9 mouse cellular contexts compared by ENCODE assay signal in the genomic region with DNA sequence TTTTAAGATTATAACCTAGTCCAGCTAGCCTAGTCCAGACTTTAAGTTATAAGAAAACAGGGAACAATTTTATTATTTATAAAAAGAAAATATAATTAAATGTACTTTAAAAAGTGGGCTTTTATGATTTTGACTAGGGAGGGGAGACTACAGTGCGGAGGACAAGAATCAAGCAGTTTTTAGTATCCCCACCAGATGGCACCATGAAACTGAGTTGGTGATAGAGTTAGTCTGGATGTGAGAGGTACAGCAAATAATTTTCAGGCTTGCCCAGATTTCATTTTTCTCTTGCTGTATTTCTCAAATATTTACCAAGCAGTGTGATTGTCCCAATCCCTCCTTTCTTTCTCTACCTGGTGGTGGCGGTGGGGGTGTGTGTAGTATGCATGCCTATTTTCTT. TPM values are rescaled to one million over a fixed set of nuclear protein-coding genes. Genes with fewer than 3 reads are reported as not detected.
DNase-seq lines count a peak whose midpoint lies in the region; ATAC-seq and TF ChIP-seq lines count a peak whose summit lies in the region.
"Had no signal": no experiment of that assay in that cellular context is flagged by ENCODE, and none has a peak within 500 bp of the region (broad histone marks: within the 10 kb centered on the region; RNA-seq: fewer than 3 reads in every experiment).

No protein-coding gene starts in this region.

- H3K9ac ChIP-seq in CH12.LX (ENCODE audit: insufficient read depth, low read depth), result no peak overlapping the region
- H3K9ac ChIP-seq in hindbrain, embryonic 12.5 days, result no peak overlapping the region

- no peaks in the 10 kb centered on the region for H3K27me3 ChIP-seq in CH12.LX (replicated peaks)
- H3K27me3 ChIP-seq in hindbrain, embryonic 12.5 days, result no peaks in the 10 kb centered on the region

- TF ChIP-seq CTCF in CH12.LX (conservative IDR thresholded peaks at IDR 0.05 in 1 of 2, IDR thresholded peaks at IDR 0.05 in 1 of 2; ENCODE audit: low read depth in 2 of 2, low read length in 2 of 2), result peak; percentile 9 to 76; a peak in 3 of 4 replicates

- TF ChIP-seq RAD21 in CH12.LX (IDR thresholded peaks at IDR 0.05; ENCODE audit: low read depth, low read length), result peak; percentile 77

- H3K27ac ChIP-seq in CH12.LX (ENCODE audit: insufficient read depth, low read depth), result no peak overlapping the region
- no peak overlapping the region for H3K27ac ChIP-seq in hindbrain, embryonic 12.5 days
- H3K27ac ChIP-seq: macrophage had no signal

- dilution Hi-C loops in CH12.LX (cut with MboI; ENCODE audit: extremely low pct_ligation_motif_present, extremely low pct_unique_long_range_greater_than_20kb, low sequenced_read_pairs), result no loop called here

- 0 out of 2 replicates have a peak, but pooled peaks have one; percentile 61 for ATAC-seq in hindbrain, embryonic 12.5 days (ENCODE audit: low FRiP score)
- ATAC-seq in inflammation-experienced regulatory T-cells, adult 6 months, result no peak

- no peaks in the 10 kb centered on the region for H3K9me3 ChIP-seq in CH12.LX (replicated peaks; ENCODE audit: low read length)
- no peaks in the 10 kb centered on the region for H3K9me3 ChIP-seq in hindbrain, embryonic 12.5 days (replicated peaks)

- H3K79me2 ChIP-seq in CH12.LX (replicated peaks; ENCODE audit: control insufficient read depth, extremely low read depth, insufficient read depth, poor library complexity, severe bottlenecking), result no peaks in the 10 kb centered on the region

- TF ChIP-seq POLR2A in CH12.LX (IDR thresholded peaks at IDR 0.05; ENCODE audit: low read depth, low read length), result no peak

- H3K4me2 ChIP-seq in CH12.LX (ENCODE audit: insufficient read depth, low read depth, poor library complexity, severe bottlenecking), result no peak overlapping the region
- no peak overlapping the region for H3K4me2 ChIP-seq in hindbrain, embryonic 12.5 days (replicated peaks)

- 46% methylated on average over 2 of the region's 2 CpGs for WGBS in hindbrain, embryonic 12.5 days

- TF ChIP-seq EP300 in CH12.LX (IDR thresholded peaks at IDR 0.05; ENCODE audit: low read length), result no peak

- in situ Hi-C loops in CH12.LX (cut with MboI; ENCODE audit: low pct_ligation_motif_present, low pct_unique_long_range_greater_than_20kb, low sequenced_read_pairs), result no loop called here

- no peaks in the 10 kb centered on the region for H3K4me1 ChIP-seq in CH12.LX (ENCODE audit: control insufficient read depth in 1 of 2, insufficient read depth in 2 of 2)
- H3K4me1 ChIP-seq in hindbrain, embryonic 12.5 days, result no peaks in the 10 kb centered on the region

- H3K36me3 ChIP-seq in CH12.LX (replicated peaks in 1 of 2; ENCODE audit: control insufficient read depth in 1 of 2, insufficient read depth in 1 of 2, low read length in 1 of 2), result no peaks in the 10 kb centered on the region
- H3K36me3 ChIP-seq in hindbrain, embryonic 12.5 days, result no peaks in the 10 kb centered on the region

- no peak overlapping the region for H3K4me3 ChIP-seq in CH12.LX (replicated peaks in 1 of 3; ENCODE audit: low read depth in 2 of 3, low read length in 2 of 3, poor library complexity in 1 of 3)
- H3K4me3 ChIP-seq in hindbrain, embryonic 12.5 days, result no peak overlapping the region

- intact Hi-C loops in left cerebral cortex, postnatal 10 days (cut with DNase I), result loop anchor here (2.0 to 10.0 kb wide), 3 partner anchors 512 to 1538 kb away; a partner anchor contains a TSS

- DNase-seq in cerebellum, postnatal 14 days, result peak; percentile 66 to 70
- DNase-seq in cerebellum, adult 11-12 months, result no peak
- peak; percentile 52 for DNase-seq in CH12.LX (ENCODE audit: extremely low read depth)
- DNase-seq in embryo, embryonic 9.5 days (ENCODE audit: extremely low spot score), result peak; percentile 46
- DNase-seq in left cerebral cortex, postnatal 10 days (ENCODE audit: extremely low spot score in 1 of 2, low spot score in 2 of 2), result peak; percentile 29 to 63
- DNase-seq in retina, postnatal 1 day, result peak; percentile 57

TF ChIP-seq in CH12.LX, 34 proteins besides CTCF, POLR2A, EP300 and RAD21:
- peak; percentile 46; the same call in 1 of the 2 replicates for TF ChIP-seq ZC3H11A (IDR thresholded peaks at IDR 0.05; ENCODE audit: low read depth, low read length)
- no peak for TF ChIP-seq POLR2AphosphoS2 (IDR thresholded peaks at IDR 0.05; ENCODE audit: low read depth, low read length)
- TF ChIP-seq SMC3 (IDR thresholded peaks at IDR 0.05; ENCODE audit: low read depth, low read length), result peak; percentile 74

RNA-seq across cellular contexts. Expression of a gene that starts 10.3 kb away (rescaled TPM):
- not detected in 2 replicates for total RNA-seq in CH12.LX (2012; rRNA removed)
- total RNA-seq in CH12.LX (2014; rRNA removed), result not detected in 2 replicates
- not detected in 2 replicates for polyA plus RNA-seq in CH12.LX (2012; ENCODE audit: insufficient read length, low read depth)
- not detected in 2 replicates for polyA plus RNA-seq in hindbrain, embryonic 12.5 days (2016; fragmentation: Nextera tagmentation; extraction: Ambion mirVana)
- not detected for total RNA-seq in left cerebral cortex, postnatal 10 days (2021)
- polyA plus RNA-seq in inflammation-experienced regulatory T-cells, adult 6 months (2017; shearing (Covaris generic)), result not detected
- polyA plus RNA-seq: macrophage had no signal
